Mouse (Mus musculus) limb, embryonic 10.5 days (tissue): ENCODE measurements around the gene Agtrap. TPM values are rescaled to one million over a fixed set of nuclear protein-coding genes. Genes with fewer than 3 reads are reported as not detected.

Experiments used
- DNase-seq: peaks from one replicate; pipeline ENCODE4 v3.0.0-alpha.2; 2017; ENCODE audit warnings: low spot score
- H3K27ac ChIP-seq: fragments of 300-500 bp; sonication (generic); 2 replicates; pipeline ENCODE4 v1.5.1; 2016; ENCODE audit warnings: mild to moderate bottlenecking
- H3K27me3 ChIP-seq: fragments of 300-500 bp; sonication (generic); 2 replicates; pipeline ENCODE4 v1.6.1; 2016; ENCODE audit warnings: low read depth, mild to moderate bottlenecking; ENCODE audit not compliant: poor library complexity, severe bottlenecking
- H3K36me3 ChIP-seq: fragments of 300-500 bp; sonication (generic); 2 replicates; pipeline ENCODE4 v1.6.1; 2016; ENCODE audit warnings: mild to moderate bottlenecking, moderate library complexity
- H3K4me1 ChIP-seq: fragments of 300-500 bp; sonication (generic); 2 replicates; pipeline ENCODE4 v1.6.1; 2016
- H3K4me3 ChIP-seq: fragments of 300-500 bp; sonication (generic); 2 replicates; pipeline ENCODE4 v1.5.1; 2016; ENCODE audit warnings: mild to moderate bottlenecking, moderate library complexity
- H3K9me3 ChIP-seq: fragments of 300-500 bp; sonication (generic); replicated peaks from 2 replicates; pipeline ENCODE4 v1.6.1; 2016; ENCODE audit warnings: mild to moderate bottlenecking
- WGBS: fragments of 180-500 bp; shearing (Covaris S2); methylation state at CpG from one replicate; pipeline ENCODE4 v1.1.7; 2016; 5-methylcytosine and 5-hydroxymethylcytosine counted together
- polyA plus RNA-seq: library from polyadenylated mRNA; unstranded; fragments of >200 nt; fragmentation: Nextera tagmentation; extraction: Ambion mirVana; gene quantifications from 2 replicates; pipeline ENCODE4 v1.2.1, GENCODE M21; 2016

Gene Agtrap
- 13.1 and 14.1 TPM in 2 replicates for polyA plus RNA-seq

DNA sequence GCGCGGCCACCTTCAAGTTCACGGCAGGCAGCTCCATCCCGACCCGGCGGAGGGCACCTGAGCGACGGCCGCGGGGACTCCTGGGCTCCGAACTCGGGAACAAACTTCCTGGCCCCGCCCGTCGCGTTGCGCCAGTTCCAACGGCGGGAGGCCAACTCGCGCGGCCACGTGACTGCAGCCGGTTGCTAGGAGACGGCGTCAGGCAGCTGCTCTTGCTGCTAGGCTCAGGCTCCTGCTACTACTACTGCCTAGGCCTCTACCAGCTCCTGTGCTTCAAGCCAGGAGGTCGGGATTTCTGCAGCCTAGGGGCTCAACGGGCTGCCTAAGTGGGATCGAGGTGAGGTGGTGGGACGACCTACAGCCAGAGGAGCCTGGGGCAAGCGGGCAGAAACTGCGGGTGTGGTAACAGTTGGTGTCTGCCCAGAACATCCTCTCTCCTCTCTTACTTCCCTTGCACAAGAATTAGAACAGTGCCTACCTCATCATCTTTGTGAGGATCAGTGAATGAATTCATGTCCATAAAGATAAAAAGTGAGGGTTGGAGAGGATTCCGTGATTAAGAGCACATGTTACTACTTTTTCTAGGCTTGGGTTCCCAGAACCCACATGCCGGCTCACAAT, at the start of gene Agtrap:
Agtrap (minus strand) TSS at position 125 of the 621 bp plus-strand sequence.
- peak within 1 kb of the TSS; percentile 88 for H3K4me3 ChIP-seq
- H3K27me3 ChIP-seq: no peaks in the 10 kb centered on the region
- DNase-seq: peak; percentile 97
- peak within 1 kb of the TSS; percentile 90 for H3K27ac ChIP-seq
- H3K9me3 ChIP-seq: no peaks in the 10 kb centered on the region
- H3K4me1 ChIP-seq: peaks cover 56% of the 10 kb centered on the region
- no peaks in the 10 kb centered on the region for H3K36me3 ChIP-seq
- WGBS: 6% methylated on average over 34 of the region's 34 CpGs

DNA sequence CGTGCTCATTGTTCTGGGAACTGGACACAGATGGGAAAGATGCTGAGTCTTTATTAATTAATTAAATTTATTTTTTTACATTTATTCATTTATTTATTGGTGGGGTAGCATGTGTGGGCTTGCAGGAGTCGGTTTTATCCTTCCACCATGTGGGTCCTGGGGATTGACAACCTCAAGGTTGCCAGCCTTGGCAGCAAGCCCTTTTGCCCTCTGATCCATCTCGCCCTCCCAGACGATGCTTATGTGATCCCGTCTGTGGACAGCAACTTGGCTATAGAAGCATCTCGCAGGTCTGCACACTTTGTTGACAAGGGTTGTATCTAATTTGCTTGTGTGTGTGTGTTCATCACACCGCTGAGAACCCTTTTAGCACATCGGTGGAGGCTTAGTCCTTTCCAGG, 49.7 kb upstream of the Agtrap start:
- Histone ChIP-seq H3K27ac (no peak overlapping the region), H3K36me3 (peaks cover 5% of the 10 kb centered on the region; the same call in 1 of the 2 replicates), H3K4me3 (no peak overlapping the region), H3K9me3 (no peaks in the 10 kb centered on the region), H3K4me1 (peaks cover 18% of the 10 kb centered on the region), H3K27me3 (peaks cover 19% of the 10 kb centered on the region)
- DNase-seq: no peak
- WGBS: 75% methylated on average over 8 of the region's 8 CpGs

DNA sequence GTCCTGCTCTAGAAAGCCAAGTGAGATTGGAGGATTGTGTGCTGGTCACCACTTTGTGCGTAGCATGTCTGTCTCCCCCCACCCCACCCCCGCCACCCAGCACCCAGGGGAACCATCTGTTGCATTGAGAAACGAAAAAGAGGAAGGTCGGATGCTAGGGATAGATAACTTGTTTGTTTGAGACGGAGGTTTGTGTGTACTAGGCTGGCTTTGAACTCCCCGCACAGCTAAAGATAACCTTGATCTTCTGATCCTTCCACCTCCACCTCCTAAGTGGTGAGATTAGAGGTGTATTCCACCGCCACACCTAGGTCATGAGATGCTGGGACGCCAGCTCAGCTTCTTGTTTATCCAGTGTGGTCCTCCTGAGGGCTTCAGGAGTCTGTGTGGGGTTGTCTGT, 47.2 kb upstream of the Agtrap start:
- H3K4me1 ChIP-seq: peaks cover 31% of the 10 kb centered on the region
- no peak overlapping the region for H3K27ac ChIP-seq
- DNase-seq: no peak
- no peaks in the 10 kb centered on the region for H3K9me3 ChIP-seq
- peaks cover 34% of the 10 kb centered on the region for H3K27me3 ChIP-seq
- H3K36me3 ChIP-seq: peaks cover 5% of the 10 kb centered on the region; the same call in 1 of the 2 replicates
- H3K4me3 ChIP-seq: no peak overlapping the region
- WGBS: 86% methylated on average over 8 of the region's 8 CpGs

DNA sequence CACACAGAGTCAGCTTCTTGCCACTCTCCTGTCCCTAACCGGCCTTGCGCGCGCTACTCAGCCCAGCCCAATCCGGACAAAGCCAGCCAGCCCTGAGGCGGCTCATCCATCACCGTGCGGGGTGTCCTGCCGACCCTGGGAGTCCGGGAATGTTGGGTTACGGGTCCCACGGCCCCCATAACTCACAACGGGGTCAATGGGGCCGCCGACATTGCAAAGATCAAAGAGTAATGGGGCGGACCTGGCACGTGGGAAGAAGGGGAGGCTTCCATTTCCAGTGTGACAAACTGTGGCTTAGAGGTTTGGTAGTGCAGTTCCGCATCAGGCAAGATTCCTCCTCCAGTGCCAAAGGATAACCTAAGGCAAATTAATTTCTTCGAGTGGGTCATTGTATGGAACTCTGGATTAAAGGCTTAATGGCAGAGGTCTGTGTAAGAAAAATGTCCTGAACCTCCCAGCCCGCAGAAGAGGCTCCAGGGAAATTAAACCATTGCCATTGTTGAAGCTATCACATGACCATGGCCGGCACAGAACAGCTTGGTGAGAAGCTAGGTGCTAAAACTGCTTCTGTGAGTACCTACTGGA, 43.8 kb upstream of the Agtrap start:
- peak overlapping the region; percentile 69 for H3K4me3 ChIP-seq
- H3K36me3 ChIP-seq: peaks cover 5% of the 10 kb centered on the region; the same call in 1 of the 2 replicates
- peaks cover 41% of the 10 kb centered on the region for H3K4me1 ChIP-seq
- peak; percentile 88 for DNase-seq
- peaks cover 39% of the 10 kb centered on the region for H3K27me3 ChIP-seq
- peak overlapping the region; percentile 95 for H3K27ac ChIP-seq
- under 1% methylated on average over 21 of the region's 21 CpGs for WGBS
- no peaks in the 10 kb centered on the region for H3K9me3 ChIP-seq

DNA sequence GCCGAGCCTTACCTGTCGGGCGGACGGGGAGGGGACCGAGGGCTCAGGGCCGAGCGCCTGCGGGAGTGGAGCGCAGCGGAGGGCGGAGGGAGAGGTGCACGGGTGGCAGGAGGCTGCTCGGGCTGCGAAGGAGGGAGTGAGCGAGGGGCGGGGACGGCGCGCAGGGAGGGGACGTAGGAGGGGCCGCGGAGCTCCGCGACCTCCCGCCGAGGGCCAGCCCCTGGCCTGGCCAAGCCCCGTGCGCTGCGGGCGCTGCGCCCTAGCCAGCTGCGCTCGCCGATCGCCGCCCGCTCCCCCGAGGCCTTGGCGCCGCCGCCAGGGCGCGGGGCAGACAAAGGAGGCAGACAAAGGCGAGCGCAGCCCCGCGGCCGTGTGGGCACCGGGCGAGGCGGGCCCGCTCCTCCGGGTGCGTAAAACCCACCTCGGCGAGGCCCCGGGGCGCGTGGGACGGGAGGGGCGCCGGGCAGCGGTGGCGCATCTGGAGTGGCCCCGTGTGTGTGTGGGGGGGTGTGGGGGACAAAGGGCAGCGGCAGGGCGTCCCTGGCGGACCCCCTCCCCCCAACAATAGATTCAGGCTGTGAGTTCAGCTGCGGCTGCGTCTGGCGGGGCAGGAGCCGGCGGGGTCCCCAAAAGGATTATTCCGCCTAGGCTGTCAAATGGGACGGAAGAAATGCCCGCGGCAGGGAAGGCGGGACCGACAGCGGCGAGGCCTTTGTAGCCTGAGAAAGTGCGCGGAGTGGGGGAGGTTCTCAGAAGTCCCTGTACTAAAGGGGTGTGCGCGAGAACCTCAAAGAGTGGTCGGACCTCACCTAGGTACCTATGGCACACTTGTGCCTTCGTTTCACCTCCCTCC, 43.0 kb upstream of the Agtrap start, which contains the start of gene Draxin:
Draxin (minus strand) TSS at position 138 of the 853 bp plus-strand sequence.
- under 1% methylated on average over 79 of the region's 87 CpGs for WGBS
- H3K4me3 ChIP-seq: peak within 1 kb of the TSS; percentile 69
- H3K9me3 ChIP-seq: no peaks in the 10 kb centered on the region
- DNase-seq: peak; percentile 87
- peak within 1 kb of the TSS; percentile 95 for H3K27ac ChIP-seq
- peaks cover 5% of the 10 kb centered on the region; the same call in 1 of the 2 replicates for H3K36me3 ChIP-seq
- H3K27me3 ChIP-seq: peaks cover 39% of the 10 kb centered on the region
- peaks cover 42% of the 10 kb centered on the region for H3K4me1 ChIP-seq

DNA sequence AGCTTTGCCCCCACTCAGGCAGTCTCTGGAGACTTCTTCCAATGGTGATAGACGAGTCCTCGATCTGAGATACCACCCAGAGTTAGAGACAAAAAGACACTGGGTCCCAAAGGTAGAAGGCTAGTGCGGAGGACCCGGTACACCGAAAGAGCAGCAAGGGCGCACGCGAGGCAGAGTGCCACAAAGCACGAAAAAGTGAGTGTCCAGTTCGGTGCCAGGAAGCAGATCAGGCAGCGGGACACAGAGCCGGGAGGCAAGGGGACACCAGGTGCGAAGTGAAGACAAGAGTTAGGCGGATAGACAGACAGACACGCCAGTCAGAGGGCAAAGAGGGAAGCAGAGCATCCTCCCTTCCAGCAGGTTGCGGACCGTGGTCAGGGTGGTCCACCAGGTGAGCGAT, 42.3 kb upstream of the Agtrap start, which contains the start of gene Mad2l2:
Mad2l2 (plus strand) TSS at position 252 of the 400 bp plus-strand sequence.
- Histone ChIP-seq H3K27ac (peak within 1 kb of the TSS; percentile 95), H3K9me3 (no peaks in the 10 kb centered on the region), H3K36me3 (peaks cover 5% of the 10 kb centered on the region; the same call in 1 of the 2 replicates), H3K4me1 (peaks cover 45% of the 10 kb centered on the region), H3K4me3 (peak within 1 kb of the TSS; percentile 69), H3K27me3 (peaks cover 39% of the 10 kb centered on the region)
- no peak for DNase-seq
- 1% methylated on average over 18 of the region's 18 CpGs for WGBS

DNA sequence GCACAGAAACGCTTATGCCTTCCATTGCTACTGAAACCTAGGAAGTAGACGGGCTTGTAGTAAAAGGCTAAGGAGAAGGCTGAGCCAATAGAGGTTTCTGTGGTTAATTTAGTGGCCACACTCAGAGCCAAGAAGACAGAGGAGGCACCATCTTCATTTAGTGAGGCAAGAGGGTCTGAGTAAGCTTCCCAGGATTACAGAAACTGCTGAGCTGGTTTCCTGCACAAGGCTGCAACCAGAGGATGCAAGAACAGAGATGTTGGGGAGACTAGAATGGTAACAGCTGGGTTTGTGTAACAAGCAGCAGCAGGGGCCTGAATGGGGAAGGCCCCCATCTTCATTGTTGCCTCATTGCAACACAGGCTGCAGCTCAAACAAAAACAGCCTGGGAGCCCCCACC, 40.8 kb upstream of the Agtrap start:
- peaks cover 53% of the 10 kb centered on the region for H3K4me1 ChIP-seq
- no peak overlapping the region for H3K27ac ChIP-seq
- H3K4me3 ChIP-seq: no peak overlapping the region
- H3K36me3 ChIP-seq: peaks cover 2% of the 10 kb centered on the region; the same call in 1 of the 2 replicates
- H3K9me3 ChIP-seq: no peaks in the 10 kb centered on the region
- 83% methylated on average over 2 of the region's 2 CpGs for WGBS
- H3K27me3 ChIP-seq: peaks cover 39% of the 10 kb centered on the region
- no peak for DNase-seq

DNA sequence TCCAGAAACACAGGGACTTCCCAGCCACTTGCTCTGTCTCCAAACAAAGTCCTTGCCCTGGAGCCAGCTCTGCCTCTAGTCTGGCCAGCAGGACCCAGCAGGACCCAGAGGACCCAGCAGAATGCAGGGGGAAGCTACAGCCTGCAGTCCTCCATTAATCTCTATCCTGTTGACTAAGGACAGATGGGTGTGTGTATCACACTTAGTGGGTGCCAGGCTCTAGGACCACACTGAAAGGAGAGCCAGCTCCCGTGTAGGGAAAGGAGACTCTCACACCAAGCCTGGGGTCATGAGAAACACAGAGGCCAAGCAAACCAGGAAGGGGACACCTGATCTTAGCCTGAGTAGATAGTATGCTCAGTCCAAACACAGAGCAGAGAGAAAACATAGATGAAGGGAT, 40.4 kb upstream of the Agtrap start:
- 50% methylated on average over 1 of the region's 1 CpGs for WGBS
- peaks cover 39% of the 10 kb centered on the region for H3K27me3 ChIP-seq
- H3K4me3 ChIP-seq: no peak overlapping the region
- DNase-seq: no peak
- peaks cover 58% of the 10 kb centered on the region for H3K4me1 ChIP-seq
- no peaks in the 10 kb centered on the region for H3K9me3 ChIP-seq
- H3K36me3 ChIP-seq: no peaks in the 10 kb centered on the region; the same call in 1 of the 2 replicates
- no peak overlapping the region for H3K27ac ChIP-seq

DNA sequence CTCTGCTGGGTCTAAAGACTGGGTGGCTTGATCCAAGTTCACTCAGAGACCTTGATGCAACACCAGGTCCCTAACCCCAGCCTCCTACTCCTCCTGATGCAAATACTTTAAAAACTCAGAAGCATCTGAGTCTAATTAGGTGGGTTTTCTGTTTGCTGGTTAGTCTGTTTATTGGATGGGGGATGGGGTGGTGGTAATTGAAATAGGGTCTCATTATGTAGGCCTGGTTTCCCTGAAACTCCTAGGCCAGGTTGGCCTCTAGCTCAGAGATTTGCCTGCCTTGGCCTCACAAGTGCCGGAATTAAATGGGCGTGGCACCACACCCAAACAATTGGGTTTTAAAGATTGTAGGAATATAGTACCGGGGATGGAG, 34.8 kb upstream of the Agtrap start:
- WGBS: 54% methylated on average over 3 of the region's 3 CpGs

DNA sequence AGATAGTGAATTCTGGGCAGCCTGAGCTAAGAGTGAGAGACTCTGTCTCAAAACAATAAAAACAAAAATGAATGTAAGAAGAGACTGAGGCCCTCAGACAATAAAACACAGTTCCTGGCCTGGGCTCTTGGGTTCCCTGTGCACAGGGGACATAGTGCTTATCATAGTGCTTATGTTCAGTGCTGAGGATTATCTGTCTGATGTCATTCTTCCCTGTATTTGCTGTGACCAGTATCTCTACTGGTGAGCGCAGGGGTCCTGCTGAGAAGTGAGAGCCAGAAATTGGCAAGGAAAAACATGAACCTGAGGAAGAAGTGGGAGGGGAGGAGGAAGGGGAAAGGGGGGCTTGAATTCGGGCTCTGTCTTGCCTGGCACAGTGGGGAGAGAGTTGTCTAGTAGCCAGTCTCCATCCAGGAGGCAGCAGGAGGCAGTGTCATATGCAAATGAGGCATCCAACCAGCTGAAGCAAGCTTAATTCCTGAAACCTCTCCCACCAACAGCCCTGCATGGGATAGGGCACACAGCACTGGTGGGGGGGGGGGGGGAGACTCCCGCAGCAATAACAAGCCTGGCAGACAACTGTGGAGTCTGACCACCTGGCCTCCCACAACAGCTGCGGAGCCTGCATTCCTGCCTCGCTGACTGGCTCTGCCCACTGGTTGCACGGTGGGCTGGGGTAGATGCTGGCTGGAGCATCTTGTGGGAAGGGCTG, 34.3 kb upstream of the Agtrap start:
- peak overlapping the region; percentile 28 for H3K4me3 ChIP-seq
- no peaks in the 10 kb centered on the region for H3K27me3 ChIP-seq
- H3K27ac ChIP-seq: peak overlapping the region; percentile 87
- H3K4me1 ChIP-seq: peaks cover 47% of the 10 kb centered on the region
- no peaks in the 10 kb centered on the region for H3K36me3 ChIP-seq
- peak; percentile 81 for DNase-seq
- WGBS: 17% methylated on average over 5 of the region's 6 CpGs
- H3K9me3 ChIP-seq: no peaks in the 10 kb centered on the region

More for the DNA sequence above, 34.8 kb upstream of the Agtrap start:
- H3K36me3 ChIP-seq: no peaks in the 10 kb centered on the region
- peaks cover 47% of the 10 kb centered on the region for H3K4me1 ChIP-seq
- DNase-seq: no peak
- 0 out of 2 replicates have a peak, but pooled peaks cover under 1% of the 10 kb centered on the region for H3K27me3 ChIP-seq
- H3K27ac ChIP-seq: peak overlapping the region; percentile 87
- H3K9me3 ChIP-seq: no peaks in the 10 kb centered on the region
- H3K4me3 ChIP-seq: peak overlapping the region; percentile 28

DNA sequence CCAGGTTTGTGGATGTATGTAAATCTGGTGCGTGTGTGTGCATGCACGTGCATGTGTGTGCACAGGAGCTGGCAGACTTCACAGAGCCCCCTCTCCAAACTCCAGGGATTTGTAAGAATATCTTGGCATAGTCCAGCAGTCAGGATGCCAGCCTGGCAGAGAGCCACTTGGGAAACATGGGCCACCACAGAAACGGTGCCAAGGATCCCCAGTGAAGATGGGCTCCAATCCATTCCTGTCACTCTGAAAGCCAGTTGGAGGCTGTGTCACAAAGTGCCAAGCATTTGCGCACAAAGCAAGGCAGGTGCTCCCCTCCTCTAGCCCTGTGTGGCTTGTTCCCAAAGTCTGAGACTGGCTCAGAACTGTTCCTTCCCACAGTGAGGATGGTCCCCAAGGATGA, 33.5 kb upstream of the Agtrap start:
- no peak for DNase-seq
- peak overlapping the region; percentile 87 for H3K27ac ChIP-seq
- 91% methylated on average over 4 of the region's 4 CpGs for WGBS

DNA sequence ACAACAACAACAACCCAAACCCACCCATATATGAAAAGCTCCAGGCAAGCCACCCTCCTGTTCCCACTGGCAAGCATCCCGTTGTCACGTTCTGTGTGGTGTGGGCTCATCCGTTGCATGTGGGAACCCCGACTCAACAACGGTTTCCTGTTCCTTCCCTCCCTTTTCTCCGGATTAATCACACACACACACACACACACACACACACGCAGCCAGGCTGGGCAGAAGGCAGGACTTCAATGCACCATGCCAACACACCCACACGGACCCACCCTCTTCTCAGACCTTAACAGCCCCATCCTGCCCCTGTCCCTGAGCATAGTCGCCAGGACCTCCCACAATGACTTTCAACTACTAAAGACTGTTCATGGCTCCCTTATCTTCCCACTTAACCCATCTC, 32.7 kb upstream of the Agtrap start:
- H3K9me3 ChIP-seq: no peaks in the 10 kb centered on the region

More for the DNA sequence above, 33.5 kb upstream of the Agtrap start:
- no peaks in the 10 kb centered on the region for H3K27me3 ChIP-seq
- H3K4me3 ChIP-seq: no peak overlapping the region
- H3K36me3 ChIP-seq: no peaks in the 10 kb centered on the region
- no peaks in the 10 kb centered on the region for H3K9me3 ChIP-seq
- H3K4me1 ChIP-seq: peaks cover 43% of the 10 kb centered on the region

More for the DNA sequence above, 32.7 kb upstream of the Agtrap start:
- H3K27ac ChIP-seq: peak overlapping the region; percentile 87; the same call in 1 of the 2 replicates
- no peak overlapping the region for H3K4me3 ChIP-seq
- DNase-seq: no peak
- H3K4me1 ChIP-seq: peaks cover 46% of the 10 kb centered on the region
- H3K36me3 ChIP-seq: no peaks in the 10 kb centered on the region
- 83% methylated on average over 9 of the region's 9 CpGs for WGBS
- H3K27me3 ChIP-seq: 0 out of 2 replicates have a peak, but pooled peaks cover 3% of the 10 kb centered on the region
